Mouse (Mus musculus): ENCODE data around the gene Hist1h2bf.
"Not testable (repeated sequence)": the region's sequence is repeated elsewhere in the genome, so short reads cannot be mapped to it uniquely, and the experiment has no call there.

Hist1h2bf gene

DNA sequence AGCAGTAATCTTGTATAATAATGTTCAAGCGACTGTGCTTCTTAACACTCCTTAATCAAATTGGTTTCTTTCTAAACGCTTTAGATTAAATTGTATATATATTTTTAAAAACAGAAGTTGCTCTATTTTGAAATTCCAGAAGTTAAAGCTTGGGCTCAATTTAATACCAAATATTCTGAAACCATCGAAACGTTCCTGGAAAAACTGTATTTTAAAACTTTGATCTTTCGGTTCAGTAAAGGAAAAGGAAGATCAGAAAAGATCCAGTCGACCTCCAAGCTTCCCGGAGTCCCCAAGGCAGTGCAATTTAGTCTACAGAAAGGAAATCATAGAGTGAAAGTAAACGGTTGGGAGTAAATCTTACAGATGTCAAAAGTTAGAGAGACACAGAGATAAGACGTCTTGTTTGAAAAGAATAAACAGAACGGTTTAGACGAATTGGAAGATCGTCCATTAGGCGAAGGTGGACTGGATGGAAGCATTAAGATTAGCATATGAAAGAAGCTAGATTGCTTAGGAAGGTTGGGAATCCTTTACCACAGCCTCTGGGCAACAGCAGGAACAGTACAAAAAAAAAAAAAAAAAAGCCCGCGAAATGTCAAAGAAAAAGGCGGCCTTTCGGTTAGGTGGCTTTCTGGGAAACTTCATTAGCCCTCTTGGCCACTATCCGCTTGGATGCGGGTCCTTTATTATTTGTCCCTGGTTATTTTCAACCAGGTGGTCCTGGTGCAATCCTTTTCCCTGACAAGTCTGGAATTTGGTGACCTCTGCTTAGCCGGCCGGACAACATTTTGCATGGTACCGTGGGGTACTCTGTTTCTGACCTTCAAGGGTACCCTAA, 12.3 kb upstream of the Hist1h2bf start:
- DNase-seq, result no peak

DNA sequence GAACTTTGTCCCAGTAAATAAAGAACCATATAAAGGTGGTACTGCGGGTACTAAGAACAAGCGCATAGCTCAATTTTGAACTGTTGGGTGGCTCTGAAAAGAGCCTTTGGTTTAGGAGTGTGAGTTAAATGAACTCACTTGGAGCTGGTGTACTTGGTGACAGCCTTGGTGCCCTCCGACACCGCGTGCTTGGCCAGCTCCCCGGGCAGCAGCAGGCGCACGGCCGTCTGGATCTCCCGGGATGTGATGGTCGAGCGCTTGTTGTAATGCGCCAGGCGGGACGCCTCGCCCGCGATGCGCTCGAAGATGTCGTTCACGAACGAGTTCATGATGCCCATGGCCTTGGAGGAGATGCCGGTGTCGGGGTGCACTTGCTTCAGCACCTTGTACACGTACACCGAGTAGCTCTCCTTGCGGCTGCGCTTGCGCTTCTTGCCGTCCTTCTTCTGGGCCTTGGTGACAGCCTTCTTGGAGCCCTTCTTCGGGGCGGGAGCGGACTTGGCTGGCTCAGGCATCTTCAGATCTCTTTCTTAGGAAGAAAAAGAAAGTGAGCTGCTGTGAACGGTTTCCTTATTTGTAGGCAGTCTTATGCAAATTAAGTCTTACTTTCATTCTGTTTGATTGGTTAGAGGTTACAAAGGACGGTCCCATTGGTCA, 11.6 kb upstream of the Hist1h2bf start:
- DNase-seq, result peak; percentile 56 to 79

DNA sequence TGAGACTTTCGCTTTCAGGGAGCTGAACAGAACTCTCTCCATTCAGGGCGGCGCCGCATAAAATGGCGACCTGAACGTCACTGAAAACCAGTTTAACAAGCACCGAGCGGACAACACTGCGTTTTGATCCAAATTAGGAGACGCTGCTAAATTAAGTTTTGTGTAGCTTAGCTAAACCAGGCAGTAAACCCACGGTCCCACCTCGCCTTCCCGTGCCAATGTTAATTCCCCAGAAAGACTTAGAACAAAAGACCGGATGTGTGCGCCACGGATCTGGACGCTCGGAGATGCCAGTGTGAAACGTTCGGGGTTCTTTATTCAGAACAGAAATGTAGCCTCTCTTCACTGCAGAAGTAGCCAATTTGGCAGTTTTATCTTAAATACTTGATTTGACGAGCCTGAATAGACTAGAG, 11.0 kb upstream of the Hist1h2bf start:
- peak; percentile 65 to 80 for DNase-seq

DNA sequence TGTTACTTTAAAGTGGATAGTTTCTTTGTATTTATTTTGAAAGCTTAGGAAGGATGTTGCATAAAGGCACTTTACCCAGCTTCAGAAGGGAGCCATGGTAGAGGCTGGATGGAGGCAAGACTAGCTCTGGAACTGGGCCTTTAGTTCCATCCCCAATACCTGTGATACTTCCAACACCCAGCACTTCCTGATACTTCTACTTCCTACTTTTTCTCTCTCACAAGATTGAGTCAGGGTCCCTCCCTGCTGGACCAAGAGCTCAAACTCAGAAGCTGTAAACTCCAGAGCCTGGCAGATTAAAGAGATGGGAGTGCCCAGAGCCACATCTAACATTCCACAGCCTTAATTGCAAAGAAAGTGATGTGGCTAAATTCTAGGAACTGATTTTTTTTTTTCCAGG, 10.3 kb upstream of the Hist1h2bf start:
- DNase-seq, result no peak

DNA sequence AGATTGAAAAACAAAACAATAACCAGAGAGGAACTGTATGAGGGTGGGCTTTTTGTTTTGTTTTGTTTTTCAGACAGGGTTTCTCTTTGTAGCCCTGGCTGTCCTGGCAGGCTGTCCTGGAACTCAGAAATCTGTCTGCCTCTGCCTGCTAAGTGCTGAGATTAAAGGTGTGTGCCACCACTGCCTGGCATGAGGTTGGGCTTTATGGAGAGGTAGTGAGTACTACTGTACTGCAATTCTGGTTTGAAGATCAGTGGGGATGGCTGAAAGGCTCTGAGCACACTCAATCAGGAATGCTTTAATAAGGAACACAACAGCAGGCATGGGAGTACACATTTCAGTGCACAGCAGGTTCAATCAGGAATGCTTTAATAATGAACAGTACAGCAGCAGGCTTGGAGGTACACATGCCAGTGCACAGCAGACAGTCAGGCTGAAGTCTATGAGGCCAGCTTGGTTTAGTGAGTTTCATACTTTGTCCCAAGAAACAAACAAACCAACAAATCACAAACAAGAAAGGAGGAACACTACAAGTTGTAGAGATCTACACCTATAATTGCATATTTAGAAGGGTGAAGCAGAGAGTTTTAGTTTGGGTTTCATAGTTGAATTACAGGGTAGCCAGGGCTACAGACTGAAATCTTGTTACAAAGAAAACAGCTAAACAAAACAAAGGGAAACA, 9.5 kb upstream of the Hist1h2bf start:
- DNase-seq, result no peak

DNA sequence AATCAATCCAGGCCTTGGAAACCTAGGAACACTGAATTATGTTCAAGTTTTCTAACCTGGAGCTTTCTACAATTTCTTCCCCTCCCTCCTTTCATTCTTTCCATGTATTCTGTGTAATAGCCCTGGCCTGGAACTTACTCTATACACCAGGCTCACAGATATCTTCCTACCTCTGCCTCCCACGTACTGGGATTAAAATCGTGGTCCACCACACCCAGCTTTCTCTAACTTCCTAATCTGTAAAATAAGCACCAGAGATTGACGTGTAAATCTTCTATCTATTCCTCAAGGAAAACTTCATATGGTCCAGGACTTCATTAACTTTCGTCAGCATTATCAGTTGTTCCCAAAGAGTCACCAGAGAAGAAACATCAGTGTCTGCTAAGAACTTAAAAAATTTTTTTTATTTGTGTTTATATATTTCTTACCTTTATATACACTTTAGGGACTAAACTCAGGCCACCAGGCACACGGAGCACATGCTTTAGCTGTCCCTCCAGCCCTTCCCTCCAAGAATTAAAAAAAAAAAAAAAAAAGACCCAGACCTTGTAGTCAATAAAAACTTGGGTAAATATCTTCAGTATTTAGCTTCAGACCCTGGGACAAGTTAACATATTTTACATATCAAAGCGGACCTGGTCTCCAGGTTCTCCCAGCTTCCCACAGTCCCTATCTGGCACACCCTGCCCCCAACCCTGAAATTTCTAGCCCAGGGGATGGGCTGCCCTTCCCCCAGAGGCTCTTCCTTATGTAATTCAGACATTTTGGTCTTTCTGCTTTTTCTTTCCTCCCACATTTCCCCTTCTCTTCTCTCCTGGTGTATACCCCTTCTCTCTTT, 8.4 kb upstream of the Hist1h2bf start:
- no peak for DNase-seq

DNA sequence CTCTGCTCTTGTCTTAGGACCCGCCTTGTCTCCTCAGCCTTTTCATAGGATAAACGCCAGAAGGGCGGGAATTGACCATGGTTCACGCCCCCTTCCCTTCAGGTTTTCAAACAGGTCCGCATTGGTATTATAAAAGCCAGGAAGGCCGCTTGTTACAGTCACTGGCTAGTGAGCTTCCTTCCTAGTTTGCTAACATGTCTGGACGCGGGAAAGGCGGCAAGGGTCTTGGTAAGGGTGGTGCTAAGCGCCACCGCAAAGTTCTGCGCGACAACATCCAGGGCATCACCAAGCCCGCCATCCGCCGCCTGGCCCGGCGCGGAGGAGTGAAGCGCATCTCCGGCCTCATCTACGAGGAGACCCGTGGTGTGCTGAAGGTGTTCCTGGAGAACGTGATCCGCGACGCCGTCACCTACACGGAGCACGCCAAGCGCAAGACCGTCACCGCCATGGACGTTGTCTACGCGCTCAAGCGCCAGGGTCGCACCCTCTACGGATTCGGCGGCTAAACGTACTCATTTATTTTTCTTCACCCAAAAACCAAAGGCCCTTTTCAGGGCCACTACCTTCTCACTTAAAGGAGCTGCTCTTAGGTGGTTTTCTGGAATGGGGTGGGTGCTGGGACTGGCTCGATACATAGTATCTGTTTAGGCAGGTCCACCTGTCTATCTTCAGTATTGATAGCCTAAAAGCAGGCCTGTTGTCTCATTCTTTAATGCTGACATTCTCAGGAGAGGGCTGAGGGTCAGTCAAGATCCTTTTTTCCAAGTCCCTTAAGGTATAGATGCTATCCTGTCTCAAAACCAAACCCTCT, 7.6 kb upstream of the Hist1h2bf start, which contains the start of gene Hist1h4d:
Gene Hist1h4d, plus strand, starts transcription at position 191 of the 811 bp plus-strand sequence.
- peak; percentile 93 to 98 for DNase-seq

DNA sequence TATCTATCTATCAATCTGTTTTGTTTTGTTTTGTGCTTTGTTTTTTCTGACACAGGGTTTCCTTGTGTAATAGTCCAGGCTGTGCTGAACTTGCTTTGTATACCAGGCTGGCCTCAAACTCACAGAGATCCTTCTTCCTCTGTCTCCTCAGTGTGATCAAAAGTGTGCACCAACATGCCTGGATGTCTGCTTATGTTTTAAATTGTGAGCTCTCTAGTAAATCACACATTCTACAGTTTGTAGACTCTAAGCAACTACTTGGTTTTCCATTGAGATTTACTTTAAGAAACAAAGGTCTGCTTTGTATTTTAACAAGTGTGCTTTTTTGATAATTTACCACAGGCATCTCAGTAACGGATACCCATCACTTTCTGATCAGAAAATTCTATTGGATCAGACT, 3.8 kb upstream of the Hist1h2bf start:
- no peak for DNase-seq

DNA sequence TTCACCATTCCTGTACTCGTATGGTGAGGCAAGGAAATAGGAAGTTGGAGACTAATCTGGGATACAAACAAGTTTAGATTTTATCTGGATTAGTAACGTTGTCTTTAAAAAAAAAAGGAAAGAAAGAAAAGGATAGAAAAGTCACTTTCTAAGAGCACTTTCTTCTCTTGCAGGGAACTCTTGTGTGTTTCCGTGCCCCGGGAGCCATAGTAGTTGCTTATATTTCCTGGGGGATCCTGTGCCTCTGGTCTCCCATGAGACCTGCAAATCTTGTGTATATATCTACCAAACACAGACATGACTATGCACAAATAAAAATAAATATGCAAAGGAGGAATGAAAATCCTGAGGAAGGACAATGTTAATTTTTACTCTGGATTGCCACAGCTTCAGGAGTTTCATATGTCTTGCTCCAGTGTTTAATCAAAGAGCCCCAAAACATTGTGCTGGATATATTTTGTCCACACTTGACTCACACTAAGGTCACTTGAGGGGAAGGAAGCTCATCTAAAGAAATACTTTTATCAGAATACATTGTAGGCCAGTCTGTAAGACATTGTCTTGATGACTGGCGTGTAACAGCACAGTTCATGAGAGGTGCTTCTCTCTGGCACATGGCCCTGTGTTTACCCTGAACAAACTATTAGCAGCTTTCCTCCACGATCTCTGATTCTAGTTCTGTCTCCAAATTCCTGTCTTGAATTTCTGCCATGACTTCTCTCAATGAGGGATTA, 3.1 kb upstream of the Hist1h2bf start:
- no peak for DNase-seq

DNA sequence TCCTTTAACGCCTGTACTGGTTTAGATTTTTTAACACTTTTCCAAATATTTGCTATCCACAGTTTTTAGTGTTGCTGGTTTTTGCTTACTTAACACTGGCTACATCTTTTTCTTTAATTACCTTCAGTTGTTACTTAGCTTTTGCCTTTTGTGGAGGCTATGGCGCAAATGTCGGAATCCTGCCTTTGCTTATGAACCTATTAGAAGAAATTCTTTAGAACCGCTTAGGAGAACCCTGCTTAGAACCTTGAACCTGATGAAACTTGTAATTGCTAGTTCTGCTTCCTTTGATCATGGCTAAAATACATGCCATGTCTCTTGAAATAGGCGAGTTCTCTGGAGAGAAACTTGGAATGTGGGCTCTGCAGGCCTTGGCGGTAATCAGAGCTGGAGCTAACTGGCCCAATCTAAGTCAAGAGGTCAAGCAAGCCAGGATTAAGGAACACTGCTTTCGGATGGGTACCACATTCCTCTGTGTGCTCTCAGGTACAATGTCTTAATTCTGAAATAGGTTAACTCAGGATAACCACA, 2.4 kb upstream of the Hist1h2bf start:
- DNase-seq, result no peak

DNA sequence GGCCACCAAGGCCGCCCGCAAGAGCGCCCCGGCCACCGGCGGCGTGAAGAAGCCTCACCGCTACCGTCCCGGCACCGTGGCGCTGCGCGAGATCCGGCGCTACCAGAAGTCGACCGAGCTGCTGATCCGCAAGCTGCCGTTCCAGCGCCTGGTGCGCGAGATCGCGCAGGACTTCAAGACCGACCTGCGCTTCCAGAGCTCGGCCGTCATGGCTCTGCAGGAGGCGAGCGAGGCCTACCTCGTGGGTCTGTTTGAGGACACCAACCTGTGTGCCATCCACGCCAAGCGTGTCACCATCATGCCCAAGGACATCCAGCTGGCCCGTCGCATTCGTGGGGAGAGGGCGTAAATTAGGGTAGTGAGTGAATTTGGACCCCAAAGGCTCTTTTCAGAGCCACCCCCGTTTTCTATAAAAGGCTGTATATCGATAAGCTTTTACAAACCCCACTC, 1.9 kb upstream of the Hist1h2bf start:
- not testable (repeated sequence) for DNase-seq

DNA sequence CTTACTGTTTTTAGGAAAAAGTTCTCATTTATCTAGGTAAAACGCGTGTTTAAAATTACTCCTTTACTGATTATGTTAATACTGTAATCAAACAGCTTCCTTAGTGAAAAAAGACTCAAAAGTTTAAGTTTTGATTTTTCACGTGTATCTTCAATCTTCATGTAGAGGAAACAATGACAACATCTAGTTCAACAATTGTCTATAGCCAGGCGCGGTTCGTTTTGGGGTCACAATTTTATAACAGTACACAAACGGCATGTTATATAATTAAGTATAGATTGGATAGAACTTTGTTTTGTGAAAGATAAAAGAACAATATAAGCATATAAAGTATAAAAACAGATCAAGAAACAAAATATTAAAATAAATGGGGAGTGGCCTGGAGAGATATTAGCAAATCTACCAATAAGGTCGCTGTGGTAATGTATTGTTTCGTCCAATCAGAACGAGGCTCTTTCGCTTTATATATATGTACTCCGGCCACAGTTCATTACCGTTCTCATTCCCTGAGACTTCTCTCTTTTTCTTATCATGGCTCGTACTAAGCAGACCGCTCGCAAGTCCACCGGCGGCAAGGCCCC, 1.4 kb upstream of the Hist1h2bf start, which contains the start of gene Hist1h3d:
Gene Hist1h3d, plus strand, starts transcription at position 493 of the 581 bp plus-strand sequence.
- peak in 1 of 2 experiments; percentile 42 for DNase-seq

DNA sequence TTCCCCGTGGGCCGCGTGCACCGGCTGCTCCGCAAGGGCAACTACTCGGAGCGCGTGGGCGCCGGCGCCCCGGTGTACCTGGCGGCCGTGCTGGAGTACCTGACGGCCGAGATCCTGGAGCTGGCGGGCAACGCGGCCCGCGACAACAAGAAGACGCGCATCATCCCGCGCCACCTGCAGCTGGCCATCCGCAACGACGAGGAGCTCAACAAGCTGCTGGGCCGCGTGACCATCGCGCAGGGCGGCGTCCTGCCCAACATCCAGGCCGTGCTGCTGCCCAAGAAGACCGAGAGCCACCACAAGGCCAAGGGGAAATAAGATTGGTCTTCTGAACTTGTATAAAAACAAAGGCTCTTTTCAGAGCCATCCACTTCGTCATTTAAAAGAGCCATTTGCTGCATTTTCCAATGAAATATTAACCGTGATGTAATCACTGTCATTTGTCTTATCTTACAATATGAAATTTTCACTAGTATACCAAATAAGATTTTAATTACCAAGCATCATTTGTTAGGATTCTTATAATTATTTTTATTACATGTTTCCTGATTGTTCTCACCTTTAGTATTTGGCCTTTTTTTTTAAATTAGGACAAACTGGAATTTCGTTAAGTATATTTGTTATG, 662 bp upstream of the Hist1h2bf start:
- not testable (repeated sequence) for DNase-seq

DNA sequence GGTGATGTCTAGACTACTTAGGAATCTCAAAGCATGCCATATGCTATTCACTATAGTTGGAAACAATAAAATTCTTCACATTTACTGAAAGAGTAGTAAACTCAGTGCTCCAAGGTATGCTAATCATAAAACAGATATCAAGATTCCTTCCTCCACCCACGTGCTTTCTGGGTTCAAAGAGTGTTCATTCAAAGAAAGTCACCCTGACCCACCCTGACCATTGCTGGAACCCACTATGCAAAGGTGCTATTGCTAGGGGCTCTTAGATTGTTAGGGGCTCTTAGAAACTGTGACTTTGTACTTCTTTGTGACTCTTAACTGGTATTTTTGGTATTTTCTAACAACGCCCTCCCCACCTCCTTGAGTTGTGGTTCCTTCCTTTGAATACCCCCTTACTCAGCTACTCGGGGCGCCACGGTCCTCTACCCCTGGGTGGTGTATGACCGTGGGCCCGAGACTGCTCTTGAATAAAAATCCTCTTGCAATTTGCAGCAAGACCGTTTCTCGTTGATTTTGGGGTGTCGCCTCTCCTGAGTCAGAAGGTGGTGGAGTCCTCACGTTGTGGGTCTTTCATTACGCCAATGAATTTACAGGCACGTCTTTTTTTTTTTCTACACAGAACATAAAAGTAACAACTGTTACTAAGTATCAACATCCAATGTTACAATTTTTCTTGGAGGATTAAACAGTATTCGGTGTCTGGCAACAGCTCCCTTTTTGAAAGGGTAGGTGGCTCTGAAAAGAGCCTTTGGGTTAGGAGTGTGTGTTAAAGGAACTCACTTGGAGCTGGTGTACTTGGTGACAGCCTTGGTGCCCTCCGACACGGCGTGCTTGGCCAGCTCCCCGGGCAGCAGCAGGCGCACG, 730 bp downstream of the Hist1h2bf start:
- not testable (repeated sequence) for DNase-seq

DNA sequence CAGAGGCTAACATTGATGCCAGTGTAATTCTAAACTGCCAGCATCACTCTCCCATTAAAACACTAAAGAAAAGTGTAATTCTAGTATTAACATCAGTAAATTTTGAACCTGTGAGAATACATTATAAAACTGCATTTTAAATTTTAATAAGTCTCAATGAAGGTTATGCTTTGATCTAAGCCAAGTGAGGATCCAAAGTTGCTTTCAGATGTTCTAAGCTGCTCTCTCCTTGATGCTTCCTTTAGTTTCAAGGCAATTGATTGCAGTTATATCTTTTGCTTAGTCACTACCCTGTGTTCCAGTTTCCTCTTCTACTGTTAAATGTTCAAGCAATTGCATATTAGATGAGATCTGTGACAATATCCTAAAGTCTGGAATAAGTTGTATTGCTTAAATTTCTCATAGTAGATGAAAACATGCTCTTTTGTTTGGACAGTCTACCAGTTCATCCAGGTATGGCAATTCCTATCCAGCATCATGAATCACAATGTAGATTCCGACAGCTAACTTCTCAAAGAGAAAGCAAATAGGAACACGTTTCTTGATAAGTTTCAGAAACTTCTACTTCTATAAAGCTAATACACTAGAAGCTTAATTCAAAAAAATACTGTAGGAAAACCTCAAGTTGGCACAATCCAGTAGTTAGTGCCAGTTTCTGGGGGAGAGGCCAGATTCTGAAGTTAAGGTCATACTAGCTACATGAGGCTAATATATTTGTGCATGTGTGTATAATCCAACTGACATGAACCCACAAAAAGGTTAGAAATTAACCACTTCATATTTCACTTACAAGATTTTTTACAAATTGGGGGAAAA, 1.6 kb downstream of the Hist1h2bf start:
- DNase-seq, result no peak

DNA sequence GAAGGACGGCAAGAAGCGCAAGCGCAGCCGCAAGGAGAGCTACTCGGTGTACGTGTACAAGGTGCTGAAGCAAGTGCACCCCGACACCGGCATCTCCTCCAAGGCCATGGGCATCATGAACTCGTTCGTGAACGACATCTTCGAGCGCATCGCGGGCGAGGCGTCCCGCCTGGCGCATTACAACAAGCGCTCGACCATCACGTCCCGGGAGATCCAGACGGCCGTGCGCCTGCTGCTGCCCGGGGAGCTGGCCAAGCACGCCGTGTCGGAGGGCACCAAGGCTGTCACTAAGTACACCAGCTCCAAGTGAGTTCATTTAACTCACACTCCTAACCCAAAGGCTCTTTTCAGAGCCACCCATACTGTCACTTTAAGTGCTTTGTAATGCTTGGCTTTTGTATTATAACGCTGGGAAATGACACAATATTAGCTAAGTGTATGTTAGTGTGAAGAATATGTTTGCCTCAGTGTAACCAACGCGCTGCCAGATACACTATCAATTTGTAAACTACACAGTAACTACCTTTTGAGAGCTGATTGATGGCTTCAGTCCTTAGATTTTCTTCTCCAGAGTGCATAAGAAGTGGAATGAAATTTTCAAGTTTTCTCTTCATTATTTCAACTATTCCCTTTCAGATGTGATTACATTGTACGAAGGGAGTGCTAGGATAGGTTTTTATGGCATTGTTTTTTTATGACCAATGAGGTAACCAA, 2.3 kb downstream of the Hist1h2bf start:
- not testable (repeated sequence) for DNase-seq

DNA sequence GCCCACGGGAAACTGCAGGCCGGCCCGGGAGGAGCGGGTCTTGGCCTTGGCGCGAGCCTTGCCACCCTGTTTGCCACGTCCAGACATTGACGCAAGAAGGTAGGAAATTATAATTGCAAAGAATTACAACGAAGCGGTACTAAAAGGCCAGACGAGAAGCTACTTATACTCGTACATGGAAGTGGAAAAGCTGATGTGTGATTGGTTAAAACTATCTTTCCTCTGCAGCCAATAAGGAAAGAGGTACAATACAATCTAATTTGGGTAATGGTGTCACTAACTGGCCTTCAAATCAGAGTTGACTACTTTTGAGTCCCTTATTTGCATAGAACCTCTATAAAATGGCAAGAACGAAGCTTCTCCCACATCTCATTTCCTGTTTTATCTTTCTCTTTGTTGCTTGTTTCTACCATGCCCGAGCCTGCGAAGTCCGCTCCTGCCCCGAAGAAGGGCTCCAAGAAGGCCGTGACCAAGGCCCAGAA, 2.9 kb downstream of the Hist1h2bf start, which contains the start of the genes Hist1h2ae and Hist1h2bg:
Gene Hist1h2ae, minus strand, starts transcription at position 199 of the 482 bp plus-strand sequence.
Gene Hist1h2bg, plus strand, starts transcription at position 375 of the 482 bp plus-strand sequence.
- DNase-seq, result peak; percentile 46 to 85

Data from kidney, postnatal 36 days (tissue).